Mouse (Mus musculus): Measurements from ENCODE around the gene Nkain2. TPM values are rescaled to one million over a fixed set of nuclear protein-coding genes. Genes with fewer than 3 reads are reported as not detected.
A peak's percentile ranks its signal among the peaks of the same experiment; 100 is the strongest.

Nkain2 gene
- polyA plus RNA-seq, 1 experiment, result 30.0 TPM

- TF ChIP-seq POLR2A (IDR thresholded peaks at IDR 0.05; ENCODE audit: extremely low read depth, insufficient read depth, low read length) (no peak), CTCF (IDR thresholded peaks at IDR 0.05; ENCODE audit: extremely low read depth, insufficient read depth, low read length) (no peak)
- H3K4me3 ChIP-seq (ENCODE audit: insufficient read depth, low read length), result no peak overlapping the region
- H3K27ac ChIP-seq (ENCODE audit: insufficient read depth, low read length), result no peak overlapping the region
- no peaks in the 10 kb centered on the region for H3K4me1 ChIP-seq (ENCODE audit: control insufficient read depth, insufficient read depth, low read length)
Measured at GRCm38 (mm10) chr10:31868275-31868674, 1022.0 kb downstream of the Nkain2 start.

GRCm38 (mm10) chr10:31827041-31827440 lies 1063.2 kb downstream of the Nkain2 start:
- H3K4me1 ChIP-seq (ENCODE audit: control insufficient read depth, insufficient read depth, low read length), result no peaks in the 10 kb centered on the region
- TF ChIP-seq CTCF (IDR thresholded peaks at IDR 0.05; ENCODE audit: extremely low read depth, insufficient read depth, low read length) (no peak), POLR2A (IDR thresholded peaks at IDR 0.05; ENCODE audit: extremely low read depth, insufficient read depth, low read length) (no peak)
- H3K4me3 ChIP-seq (ENCODE audit: insufficient read depth, low read length), result no peak overlapping the region
- H3K27ac ChIP-seq (ENCODE audit: insufficient read depth, low read length), result no peak overlapping the region

DNA sequence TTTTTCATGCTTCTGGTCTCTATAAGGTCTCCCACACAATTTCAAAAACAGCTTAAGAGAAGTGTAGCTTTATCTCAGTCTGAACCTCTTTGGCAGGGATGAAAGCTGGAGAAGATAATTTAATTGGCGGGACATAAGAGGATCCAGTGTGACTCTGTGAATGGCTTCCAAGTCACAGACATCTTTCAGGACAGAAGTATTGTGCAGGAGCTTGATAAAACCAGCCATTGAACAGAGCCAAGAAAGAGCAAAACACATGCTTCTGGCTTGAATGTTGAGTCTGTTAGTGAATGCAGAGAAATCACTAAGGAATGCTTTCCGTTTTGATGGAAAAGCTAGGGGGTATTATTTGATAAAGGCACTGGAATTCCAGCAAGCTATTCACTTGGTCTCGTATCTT lies 1077.7 kb downstream of the Nkain2 start:
- Histone ChIP-seq H3K4me1 (ENCODE audit: control insufficient read depth, insufficient read depth, low read length) (no peaks in the 10 kb centered on the region), H3K27ac (ENCODE audit: insufficient read depth, low read length) (no peak overlapping the region), H3K4me3 (ENCODE audit: insufficient read depth, low read length) (no peak overlapping the region)
- TF ChIP-seq CTCF (IDR thresholded peaks at IDR 0.05; ENCODE audit: extremely low read depth, insufficient read depth, low read length), result no peak
- TF ChIP-seq POLR2A (IDR thresholded peaks at IDR 0.05; ENCODE audit: extremely low read depth, insufficient read depth, low read length), result no peak

- no peaks in the 10 kb centered on the region for H3K4me1 ChIP-seq (ENCODE audit: control insufficient read depth, insufficient read depth, low read length)
- TF ChIP-seq POLR2A (IDR thresholded peaks at IDR 0.05; ENCODE audit: extremely low read depth, insufficient read depth, low read length), result no peak
- peak; percentile 98 for TF ChIP-seq CTCF (IDR thresholded peaks at IDR 0.05; ENCODE audit: extremely low read depth, insufficient read depth, low read length)
- H3K4me3 ChIP-seq (ENCODE audit: insufficient read depth, low read length), result no peak overlapping the region
- no peak overlapping the region for H3K27ac ChIP-seq (ENCODE audit: insufficient read depth, low read length)
Measured at GRCm38 (mm10) chr10:31742443-31743057, 1147.7 kb downstream of the Nkain2 start.

- Histone ChIP-seq H3K4me1 (ENCODE audit: control insufficient read depth, insufficient read depth, low read length) (no peaks in the 10 kb centered on the region), H3K4me3 (ENCODE audit: insufficient read depth, low read length) (no peak overlapping the region), H3K27ac (ENCODE audit: insufficient read depth, low read length) (no peak overlapping the region)
- no peak for TF ChIP-seq POLR2A (IDR thresholded peaks at IDR 0.05; ENCODE audit: extremely low read depth, insufficient read depth, low read length)
- no peak for TF ChIP-seq CTCF (IDR thresholded peaks at IDR 0.05; ENCODE audit: extremely low read depth, insufficient read depth, low read length)
Measured at GRCm38 (mm10) chr10:31728036-31728435, 1162.2 kb downstream of the Nkain2 start.

DNA sequence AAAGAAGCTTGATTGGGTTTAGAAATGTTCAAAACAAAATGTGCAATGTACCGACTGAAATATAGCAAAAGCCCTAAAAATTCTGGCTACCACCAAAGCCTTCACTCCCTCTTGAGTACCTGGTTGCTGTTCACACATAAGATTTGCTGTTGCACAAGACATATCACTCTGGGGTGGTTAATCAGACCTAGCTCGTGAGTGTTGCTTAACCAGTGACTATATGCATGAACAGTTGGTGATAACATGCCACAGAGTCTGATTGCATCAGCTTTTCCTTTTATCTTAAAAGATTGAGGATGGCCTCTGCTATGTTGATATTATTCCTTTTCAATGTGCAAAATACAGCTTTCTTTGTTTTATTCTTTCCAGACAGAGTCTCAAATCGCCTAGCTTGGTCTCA lies 1243.0 kb downstream of the Nkain2 start:
- Histone ChIP-seq H3K4me1 (ENCODE audit: control insufficient read depth, insufficient read depth, low read length) (no peaks in the 10 kb centered on the region), H3K4me3 (ENCODE audit: insufficient read depth, low read length) (no peak overlapping the region), H3K27ac (ENCODE audit: insufficient read depth, low read length) (no peak overlapping the region)
- no peak for TF ChIP-seq POLR2A (IDR thresholded peaks at IDR 0.05; ENCODE audit: extremely low read depth, insufficient read depth, low read length)
- TF ChIP-seq CTCF (IDR thresholded peaks at IDR 0.05; ENCODE audit: extremely low read depth, insufficient read depth, low read length), result no peak

GRCm38 (mm10) chr10:31646083-31646482 lies 1244.2 kb downstream of the Nkain2 start:
- H3K4me3 ChIP-seq (ENCODE audit: insufficient read depth, low read length), result no peak overlapping the region
- no peaks in the 10 kb centered on the region for H3K4me1 ChIP-seq (ENCODE audit: control insufficient read depth, insufficient read depth, low read length)
- H3K27ac ChIP-seq (ENCODE audit: insufficient read depth, low read length), result no peak overlapping the region
- TF ChIP-seq POLR2A (IDR thresholded peaks at IDR 0.05; ENCODE audit: extremely low read depth, insufficient read depth, low read length) (no peak), CTCF (IDR thresholded peaks at IDR 0.05; ENCODE audit: extremely low read depth, insufficient read depth, low read length) (no peak)

Other genes with a start within 250 kb of the Nkain2 start
- not detected in 2 replicates for gene Trdn, start 190.1 kb upstream of the Nkain2 start, polyA plus RNA-seq (2012; rRNA removed)

Measured in cortical plate, adult 2 months (tissue).